Mouse (Mus musculus) olfactory bulb, adult 2 months (tissue): Measurements from ENCODE around the gene Eif4e2. TPM values are rescaled to one million over a fixed set of nuclear protein-coding genes. Genes with fewer than 3 reads are reported as not detected.

Experiments used
- H3K27ac ChIP-seq: fragments of 200-500 bp; 2 replicates; pipeline ENCODE4 v1.5.1; 2012; ENCODE audit warnings: low read depth, low read length; ENCODE audit not compliant: insufficient read depth
- H3K4me1 ChIP-seq: fragments of 200-500 bp; 2 replicates; pipeline ENCODE4 v1.6.1; 2012; ENCODE audit warnings: low read length; ENCODE audit not compliant: control insufficient read depth, insufficient read depth
- H3K4me3 ChIP-seq: fragments of 200-500 bp; 2 replicates; pipeline ENCODE4 v1.5.1; 2012; ENCODE audit warnings: mild to moderate bottlenecking, low read depth, low read length, moderate library complexity; ENCODE audit not compliant: insufficient read depth
- CTCF ChIP-seq: fragments of 200-500 bp; IDR thresholded peaks from 2 replicates; pipeline ENCODE4 v1.5.1; 2012; ENCODE audit warnings: low read depth, mild to moderate bottlenecking, low read length, moderate library complexity; ENCODE audit not compliant: insufficient read depth
- POLR2A ChIP-seq: fragments of 200-500 bp; IDR thresholded peaks from 2 replicates; pipeline ENCODE4 v1.6.1; 2012; ENCODE audit warnings: mild to moderate bottlenecking, low read depth, low read length, moderate library complexity; ENCODE audit not compliant: insufficient read depth
- WGBS: fragments of 180-500 bp; shearing (Covaris S2); methylation state at CpG from one replicate; pipeline ENCODE4 v1.1.7; 2018; 5-methylcytosine and 5-hydroxymethylcytosine counted together
- polyA plus RNA-seq: library from polyadenylated mRNA; stranded (reverse); fragments of >200 nt; gene quantifications from 2 replicates; pipeline ENCODE4 v1.2.4, GENCODE M21; 2012; ENCODE audit warnings: low replicate concordance; ENCODE audit not compliant: missing spikeins, insufficient read depth, insufficient read length

Eif4e2 gene
- polyA plus RNA-seq, 1 experiment = not detected

- TF ChIP-seq CTCF (no peak), POLR2A (no peak)
- under 1% methylated on average over 70 of the region's 70 CpGs for WGBS
- H3K4me3 ChIP-seq = peak within 1 kb of the TSS; percentile 47
- H3K4me1 ChIP-seq = peaks cover 15% of the 10 kb centered on the region
- H3K27ac ChIP-seq = no peak within 1 kb of the TSS
Observed at GRCm38 (mm10) chr1:87264134-87265006, 50.7 kb downstream of the Eif4e2 start, which contains the start of gene Efhd1. TSS of gene Efhd1 (plus strand) at chr1:87264363.

GRCm38 (mm10) chr1:87265200-87265599 lies 51.5 kb downstream of the Eif4e2 start:
- Histone ChIP-seq H3K27ac (no peak overlapping the region), H3K4me3 (no peak overlapping the region), H3K4me1 (peaks cover 15% of the 10 kb centered on the region)
- no peak for TF ChIP-seq POLR2A
- TF ChIP-seq CTCF = no peak
- 6% methylated on average over 13 of the region's 13 CpGs for WGBS

- no peak overlapping the region for H3K4me3 ChIP-seq
- H3K4me1 ChIP-seq = peaks cover 17% of the 10 kb centered on the region
- TF ChIP-seq CTCF (no peak), POLR2A (no peak)
- H3K27ac ChIP-seq = no peak overlapping the region
- 49% methylated on average over 8 of the region's 8 CpGs for WGBS
Observed at GRCm38 (mm10) chr1:87266296-87267090, 52.8 kb downstream of the Eif4e2 start.

- Histone ChIP-seq H3K4me1 (peaks cover 10% of the 10 kb centered on the region; the same call in 1 of the 2 replicates), H3K27ac (no peak overlapping the region), H3K4me3 (no peak overlapping the region)
- TF ChIP-seq CTCF (no peak), POLR2A (no peak)
- 55% methylated on average over 3 of the region's 3 CpGs for WGBS
Observed at GRCm38 (mm10) chr1:87270204-87270603, 56.5 kb downstream of the Eif4e2 start.

- TF ChIP-seq POLR2A (no peak), CTCF (no peak)
- WGBS = 51% methylated on average over 20 of the region's 20 CpGs
- peaks cover 10% of the 10 kb centered on the region; the same call in 1 of the 2 replicates for H3K4me1 ChIP-seq
- H3K27ac ChIP-seq = no peak overlapping the region
- no peak overlapping the region for H3K4me3 ChIP-seq
Observed at GRCm38 (mm10) chr1:87270641-87271467, 57.1 kb downstream of the Eif4e2 start.

- Histone ChIP-seq H3K4me3 (no peak overlapping the region), H3K4me1 (peaks cover 10% of the 10 kb centered on the region; the same call in 1 of the 2 replicates), H3K27ac (no peak overlapping the region)
- WGBS = 96% methylated on average over 1 of the region's 1 CpGs
- TF ChIP-seq POLR2A = no peak
- TF ChIP-seq CTCF = no peak
Observed at GRCm38 (mm10) chr1:87271596-87271995, 57.9 kb downstream of the Eif4e2 start.

GRCm38 (mm10) chr1:87272462-87272861 lies 58.7 kb downstream of the Eif4e2 start:
- Histone ChIP-seq H3K4me3 (no peak overlapping the region), H3K27ac (no peak overlapping the region), H3K4me1 (peaks cover 10% of the 10 kb centered on the region; the same call in 1 of the 2 replicates)
- 84% methylated on average over 3 of the region's 3 CpGs for WGBS
- no peak for TF ChIP-seq POLR2A

GRCm38 (mm10) chr1:87273514-87273942 lies 59.8 kb downstream of the Eif4e2 start:
- TF ChIP-seq CTCF (no peak), POLR2A (no peak)
- WGBS = 49% methylated on average over 3 of the region's 3 CpGs
- H3K4me3 ChIP-seq = no peak overlapping the region
- peaks cover 10% of the 10 kb centered on the region; the same call in 1 of the 2 replicates for H3K4me1 ChIP-seq
- peak overlapping the region; percentile 12 for H3K27ac ChIP-seq
